Mouse (Mus musculus): ENCODE results near the gene Gm36245. TPM values are rescaled to one million over a fixed set of nuclear protein-coding genes. Genes with fewer than 3 reads are reported as not detected.
"Not testable (repeated sequence)": the region's sequence is repeated elsewhere in the genome, so short reads cannot be mapped to it uniquely, and the experiment has no call there.

Gm36245 gene
- not detected for total RNA-seq (2021)
- long read RNA-seq, experiment 1: 0 reads
- long read RNA-seq, experiment 2: 0 reads

DNA sequence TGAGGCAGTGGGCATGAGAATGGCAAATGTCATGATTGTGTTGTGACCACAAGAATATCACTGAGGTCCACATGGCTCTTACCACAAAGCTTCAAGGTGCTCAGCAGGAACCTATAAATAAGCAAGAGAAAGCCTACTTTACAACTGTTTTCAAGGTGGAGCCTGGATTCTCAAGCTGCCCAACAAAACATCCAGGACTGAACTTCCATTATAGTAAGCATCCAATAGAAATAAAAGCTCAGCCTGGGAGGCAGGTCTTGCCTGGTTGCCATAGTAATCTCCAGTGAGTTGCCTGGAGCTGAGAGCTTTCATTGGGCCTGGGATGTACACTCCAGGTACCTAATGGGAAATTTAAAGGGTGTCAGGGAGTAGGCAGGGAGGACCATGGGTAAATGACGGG lies at the start of gene Gm36245:
Gene Gm36245 (plus strand): TSS at position 301 of the 400 bp plus-strand sequence.
- DNase-seq (ENCODE audit: low spot score in 2 of 2): no peak

DNA sequence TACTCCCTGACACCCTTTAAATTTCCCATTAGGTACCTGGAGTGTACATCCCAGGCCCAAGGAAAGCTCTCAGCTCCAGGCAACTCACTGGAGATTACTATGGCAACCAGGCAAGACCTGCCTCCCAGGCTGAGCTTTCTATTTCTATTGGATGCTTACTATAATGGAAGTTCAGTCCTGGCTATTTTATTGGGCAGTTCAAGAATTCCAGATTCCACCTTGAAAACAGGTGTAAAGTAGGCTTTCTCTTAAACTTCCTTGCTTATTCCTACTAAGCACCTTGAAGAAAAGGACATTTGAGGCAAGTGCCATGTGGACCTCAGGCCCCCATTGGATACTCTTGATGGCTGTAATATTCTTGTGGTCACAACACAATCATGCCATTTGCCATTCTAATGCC lies 37.3 kb upstream of the Gm36245 start, which contains the start of gene 1700025B11Rik:
Gene 1700025B11Rik (minus strand): TSS at position 101 of the 400 bp plus-strand sequence.
- no peak for DNase-seq (ENCODE audit: low spot score in 2 of 2)

DNA sequence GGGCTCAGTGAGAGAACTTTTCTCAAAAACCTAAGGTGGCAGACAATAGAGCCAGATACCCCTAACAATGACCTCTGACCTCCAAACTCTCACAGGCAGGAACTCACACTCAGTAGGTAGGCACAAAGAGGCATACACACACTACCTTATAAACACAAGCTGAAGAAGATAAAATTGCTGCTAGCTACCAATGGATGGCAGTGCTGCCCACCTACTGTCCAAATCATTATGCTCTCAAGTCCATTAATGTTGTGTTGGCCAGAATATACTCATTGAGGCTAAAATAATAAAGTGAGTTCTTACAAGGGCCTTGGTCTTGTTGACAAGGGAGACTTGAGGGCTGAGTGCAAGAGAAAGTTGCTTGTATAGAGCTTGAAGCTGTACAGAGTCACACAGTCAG lies 35.8 kb upstream of the Gm36245 start:
- no peak for DNase-seq (ENCODE audit: low spot score in 2 of 2)

DNA sequence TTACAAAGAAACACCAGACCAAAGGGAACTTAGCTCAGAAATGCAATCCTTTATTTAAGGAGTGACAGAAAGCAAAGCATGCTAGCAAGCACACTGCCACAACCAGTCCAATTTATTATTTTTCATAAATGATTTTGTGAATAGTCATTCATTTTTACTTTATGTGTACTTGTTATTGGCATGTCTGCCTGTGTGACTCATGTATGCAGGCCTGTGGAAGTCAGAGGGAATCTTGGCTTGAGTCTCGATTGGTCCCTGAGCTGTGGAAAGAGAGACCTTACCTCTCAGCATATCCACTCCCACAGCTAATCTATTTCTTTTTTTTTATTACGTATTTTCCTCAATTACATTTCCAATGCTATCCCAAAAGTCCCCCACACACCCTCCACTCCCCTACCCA lies 20.3 kb upstream of the Gm36245 start:
- no peak for DNase-seq (ENCODE audit: low spot score in 2 of 2)

DNA sequence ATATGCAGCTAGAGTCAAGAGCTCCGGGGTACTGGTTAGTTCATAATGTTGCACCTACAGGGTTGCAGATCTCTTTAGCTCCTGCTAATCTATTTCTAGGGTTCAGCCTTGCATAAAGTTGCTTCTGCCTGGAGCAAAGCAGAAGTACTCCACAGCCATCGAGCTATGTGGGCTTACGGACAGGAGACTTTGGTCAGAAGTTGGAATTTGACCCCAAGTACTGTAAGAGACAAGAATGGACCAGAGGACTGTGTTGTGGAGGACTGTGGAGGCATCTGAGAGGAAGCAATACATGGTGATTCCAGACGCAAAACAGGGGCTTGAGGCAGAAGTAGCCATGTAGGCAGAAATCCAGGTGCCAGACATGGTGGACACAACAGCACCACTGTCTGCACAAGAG lies 19.7 kb upstream of the Gm36245 start:
- no peak for DNase-seq (ENCODE audit: low spot score in 2 of 2)

DNA sequence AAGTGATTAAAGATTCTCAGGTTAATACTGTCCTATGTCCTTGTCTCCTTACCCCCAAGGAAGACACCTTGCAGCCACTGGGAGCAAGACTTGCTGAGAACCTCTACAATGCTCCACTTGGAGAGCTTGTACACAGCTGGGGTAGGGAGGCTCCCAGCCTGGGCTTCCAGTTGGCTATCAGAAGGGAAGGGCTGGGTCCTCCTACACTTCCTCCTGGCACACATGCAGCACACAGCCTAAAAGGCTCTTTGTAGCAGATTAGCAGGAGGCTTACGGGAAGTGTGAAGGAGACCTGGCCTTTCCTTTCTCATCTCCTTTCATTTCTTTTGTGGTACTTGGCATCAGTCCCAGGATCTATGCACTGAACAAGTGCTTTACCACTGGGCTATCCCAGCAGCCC lies 17.4 kb upstream of the Gm36245 start:
- peak in 1 of 2 experiments; percentile 16 for DNase-seq (ENCODE audit: low spot score in 2 of 2)

DNA sequence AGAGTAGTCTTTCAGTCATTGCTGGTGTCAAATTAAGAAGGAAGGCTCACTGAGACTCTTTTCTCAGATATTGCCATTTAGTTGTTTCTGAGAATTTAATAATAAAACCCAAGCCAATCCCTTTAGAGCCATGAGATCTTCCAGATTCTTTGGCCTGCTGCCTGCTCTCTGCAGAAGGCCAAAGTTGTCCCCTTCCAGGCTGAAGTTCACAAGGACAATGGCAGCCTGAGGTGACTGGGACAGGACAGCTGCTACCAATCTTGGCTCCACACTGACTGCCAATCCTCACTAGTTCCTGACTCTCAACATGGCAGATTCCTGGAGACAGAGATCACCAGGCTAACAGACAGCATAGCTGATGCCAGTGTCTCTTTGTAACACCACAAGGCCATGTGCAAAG lies 12.0 kb upstream of the Gm36245 start:
- no peak for DNase-seq (ENCODE audit: low spot score in 2 of 2)

DNA sequence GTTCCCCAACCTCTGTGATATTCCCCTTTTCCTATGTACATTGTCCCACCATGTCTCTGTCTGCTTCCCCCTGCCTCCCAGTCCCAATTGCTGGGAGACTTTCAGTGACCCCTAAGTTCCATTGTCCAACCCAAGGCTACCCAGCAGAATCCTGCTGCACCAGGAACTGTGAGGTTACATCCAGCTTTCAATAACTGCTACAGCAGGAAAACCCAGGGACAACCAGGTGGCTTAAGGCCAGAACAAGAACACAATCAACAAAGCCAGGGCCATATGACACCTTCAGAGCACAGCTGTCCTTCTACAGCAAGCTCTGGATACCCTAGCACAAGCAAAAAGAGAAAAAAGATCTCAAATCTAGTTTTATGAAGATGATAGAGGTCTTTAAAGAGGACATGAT lies 10.1 kb upstream of the Gm36245 start:
- no peak for DNase-seq (ENCODE audit: low spot score in 2 of 2)

DNA sequence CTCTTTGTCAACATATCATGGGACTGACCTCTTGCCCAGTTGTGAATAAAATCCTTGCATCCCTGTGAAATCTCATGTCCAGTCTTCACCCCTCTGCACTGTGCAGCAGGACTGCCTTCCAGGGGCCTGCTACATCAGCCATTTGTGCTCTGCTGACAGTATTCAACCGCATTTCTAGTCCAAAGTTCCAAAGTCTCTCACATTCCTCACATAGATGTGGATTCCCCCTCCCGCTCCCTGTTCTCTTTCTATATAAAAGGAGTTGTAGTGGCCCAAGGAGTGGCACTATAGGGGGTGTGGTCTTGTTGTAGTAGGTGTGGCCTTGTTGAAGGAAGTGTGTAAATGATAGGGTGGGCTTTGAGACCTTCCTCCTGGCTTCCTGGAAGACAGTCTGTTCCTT lies 8.2 kb upstream of the Gm36245 start:
- DNase-seq (ENCODE audit: low spot score in 2 of 2): no peak

DNA sequence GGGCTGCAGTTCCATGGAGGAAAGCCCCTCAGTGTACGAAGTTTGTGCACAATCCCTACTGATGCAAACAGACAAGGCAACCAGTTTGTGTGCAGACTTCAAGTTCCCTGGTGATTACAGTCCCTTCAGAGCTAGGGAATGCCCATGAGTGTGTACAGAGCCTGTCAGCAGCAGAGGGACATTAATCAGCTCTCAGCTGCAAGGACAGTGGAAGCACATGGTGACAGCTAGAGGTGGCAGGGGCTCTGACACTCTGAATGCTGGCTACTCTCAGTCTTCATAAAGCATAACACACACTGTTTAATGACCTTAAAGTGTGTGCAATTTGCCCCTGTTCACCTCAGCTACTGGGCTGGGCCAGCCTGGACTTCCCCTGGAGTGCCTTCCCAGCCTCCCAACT lies 5.5 kb upstream of the Gm36245 start:
- DNase-seq (ENCODE audit: low spot score in 2 of 2): no peak

DNA sequence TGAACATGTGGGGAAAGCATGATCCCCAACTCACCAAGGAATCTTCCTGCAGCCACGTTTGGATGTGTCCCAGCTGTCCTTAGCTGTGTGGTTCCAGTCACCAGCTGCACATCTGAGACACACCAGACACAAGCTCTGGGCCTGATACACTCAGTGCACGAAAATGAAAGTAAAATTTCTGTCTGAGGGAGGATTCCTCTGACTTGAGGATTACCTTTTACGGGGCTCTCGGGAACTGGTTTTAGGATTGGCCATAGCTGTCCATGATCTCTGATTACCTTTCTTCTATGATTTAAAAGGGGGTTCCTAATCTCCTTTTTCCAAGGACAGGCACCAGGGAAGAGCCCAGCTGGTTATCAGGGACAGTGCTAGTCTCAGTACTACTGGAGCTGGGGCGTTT lies 3.1 kb upstream of the Gm36245 start, which contains the start of gene Apol10b:
Gene Apol10b (minus strand): TSS at position 165 of the 400 bp plus-strand sequence.
- DNase-seq (ENCODE audit: low spot score in 2 of 2): no peak

DNA sequence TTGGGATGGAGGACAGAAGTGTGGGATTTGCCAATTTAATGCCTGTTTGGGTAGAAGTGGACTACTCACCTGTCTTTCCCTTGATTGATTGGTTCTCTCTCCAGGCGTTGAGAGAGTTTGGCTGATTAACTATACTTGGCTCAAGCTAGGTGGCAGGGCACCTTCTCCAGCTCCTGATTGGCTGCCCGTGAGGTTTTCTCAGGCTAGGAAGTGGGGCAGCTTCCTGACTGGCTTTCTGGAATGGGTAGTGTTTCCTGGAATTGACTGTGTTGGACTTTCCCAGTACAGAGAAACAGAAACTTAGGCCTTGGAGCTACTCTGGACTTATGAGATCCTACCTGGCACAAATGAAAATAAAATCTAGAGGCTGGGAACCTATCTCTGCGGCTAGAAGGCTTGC lies 629 bp upstream of the Gm36245 start:
- no peak for DNase-seq (ENCODE audit: low spot score in 2 of 2)

DNA sequence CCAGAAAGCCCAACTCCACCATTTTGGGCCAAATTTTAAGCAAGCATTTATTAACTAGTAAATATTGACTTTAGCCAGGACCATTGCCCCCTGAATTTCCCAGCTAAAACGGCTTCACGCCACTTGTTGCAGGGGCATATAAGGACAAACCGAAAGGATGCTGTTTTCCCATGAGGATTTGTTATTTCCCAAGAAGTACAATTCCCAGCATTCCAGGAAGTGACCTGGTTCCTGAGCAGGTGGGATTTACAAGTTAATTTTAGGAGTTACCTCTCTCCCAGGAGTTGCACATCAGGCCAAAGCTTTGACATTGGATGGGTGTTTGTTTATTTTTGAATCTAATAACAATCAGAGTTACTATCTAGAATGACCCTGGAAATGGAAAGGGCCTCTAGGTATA lies 7.0 kb downstream of the Gm36245 start:
- no peak for DNase-seq (ENCODE audit: low spot score in 2 of 2)

DNA sequence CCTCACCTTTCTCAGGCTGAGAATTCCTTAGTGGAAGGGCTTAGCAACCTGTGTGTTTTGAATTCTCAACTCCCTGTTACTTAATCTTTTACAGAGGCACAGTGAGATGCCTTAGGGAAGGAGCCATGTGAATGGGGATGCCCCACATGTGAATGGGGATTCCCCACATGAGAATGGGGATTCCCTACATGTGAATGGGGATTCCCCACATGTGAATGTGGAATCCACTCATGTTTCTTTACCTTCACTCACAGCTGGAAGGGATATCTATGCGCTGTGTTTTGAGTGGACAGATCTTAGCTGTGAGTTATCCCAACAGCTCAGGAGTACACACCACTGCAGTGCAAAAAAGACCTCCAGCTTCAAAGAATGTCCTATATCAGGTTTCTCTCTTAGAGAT lies 25.7 kb downstream of the Gm36245 start:
- DNase-seq (ENCODE audit: low spot score in 2 of 2): no peak

DNA sequence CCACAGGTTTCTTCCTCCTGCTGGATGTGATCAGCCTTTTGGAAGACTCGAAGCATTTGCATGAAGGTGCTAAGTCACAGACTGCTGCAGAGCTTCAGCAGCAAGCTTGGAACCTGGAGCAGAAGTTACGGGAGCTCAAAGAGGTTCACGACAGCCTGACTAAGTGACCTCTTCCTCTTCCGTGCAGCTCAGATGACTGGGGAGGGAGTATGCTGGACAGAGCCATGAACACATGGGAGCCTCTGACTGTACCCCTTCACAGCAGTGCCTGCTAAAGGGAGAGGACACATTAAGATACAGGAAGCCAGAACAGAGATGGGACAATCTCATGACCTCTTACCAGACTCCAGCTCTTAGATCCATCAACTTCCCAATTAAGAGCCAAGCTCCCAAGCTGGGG lies 27.4 kb downstream of the Gm36245 start:
- DNase-seq (ENCODE audit: low spot score in 2 of 2): not testable (repeated sequence)

DNA sequence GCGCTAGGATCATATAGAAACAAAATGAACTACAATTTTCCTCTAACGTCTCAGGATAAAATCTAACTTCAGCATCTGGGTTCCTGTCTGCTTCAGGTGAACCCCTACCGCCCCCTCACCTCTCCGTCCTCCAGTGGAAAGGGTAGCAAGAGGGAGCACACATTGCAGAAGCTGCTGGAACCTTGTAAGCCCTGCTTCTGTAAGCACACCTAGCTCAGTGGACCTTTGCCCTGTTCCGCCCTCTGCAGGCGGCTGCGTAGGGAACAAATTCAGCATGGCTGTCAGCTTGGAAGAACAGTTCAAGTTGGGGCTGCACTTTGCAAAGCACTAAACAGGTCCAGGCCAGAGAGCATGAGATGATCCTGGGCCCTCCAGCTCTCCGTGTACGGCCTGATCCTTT lies 29.6 kb downstream of the Gm36245 start:
- DNase-seq (ENCODE audit: low spot score in 2 of 2): not testable (repeated sequence)

DNA sequence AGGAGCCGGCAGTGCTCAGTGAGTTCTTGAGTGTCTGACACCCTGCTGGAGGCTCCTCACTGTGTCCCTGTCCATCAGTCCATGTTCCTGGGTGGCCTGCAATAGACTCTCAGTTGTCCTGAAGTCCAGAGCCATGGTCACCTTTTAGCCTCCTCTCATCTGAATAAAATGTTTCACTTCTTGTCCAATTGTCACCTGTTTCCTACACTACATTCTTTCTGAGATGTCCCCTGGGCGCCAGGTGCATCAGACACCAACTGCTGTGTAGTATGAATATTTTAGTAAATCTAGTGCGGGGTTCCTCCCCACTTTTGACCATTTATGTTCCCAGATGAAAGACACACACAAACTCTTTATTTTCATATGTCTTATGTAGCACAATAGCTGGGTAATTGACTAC lies 30.8 kb downstream of the Gm36245 start:
- DNase-seq (ENCODE audit: low spot score in 2 of 2): not testable (repeated sequence)

DNA sequence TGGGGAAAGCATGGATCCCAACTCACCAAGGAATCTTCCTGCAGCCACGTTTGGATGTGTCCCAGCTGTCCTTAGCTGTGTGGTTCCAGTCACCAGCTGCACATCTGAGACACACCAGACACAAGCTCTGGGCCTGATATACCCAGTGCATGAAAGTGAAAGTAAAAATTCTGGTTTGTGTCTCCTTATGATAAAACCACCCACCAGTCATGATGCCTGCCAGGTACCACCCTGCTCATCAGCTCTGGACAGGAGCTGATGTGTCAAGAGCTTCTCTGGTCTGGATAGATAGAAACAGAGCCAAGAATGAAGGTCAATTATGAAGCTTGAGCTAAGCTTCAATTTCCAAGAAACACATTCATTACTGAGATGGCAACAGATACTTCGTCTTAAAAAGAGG lies 44.1 kb downstream of the Gm36245 start, which contains the start of gene Apol11b:
Gene Apol11b (minus strand): TSS at position 111 of the 400 bp plus-strand sequence.
- DNase-seq (ENCODE audit: low spot score in 2 of 2): not testable (repeated sequence)

DNA sequence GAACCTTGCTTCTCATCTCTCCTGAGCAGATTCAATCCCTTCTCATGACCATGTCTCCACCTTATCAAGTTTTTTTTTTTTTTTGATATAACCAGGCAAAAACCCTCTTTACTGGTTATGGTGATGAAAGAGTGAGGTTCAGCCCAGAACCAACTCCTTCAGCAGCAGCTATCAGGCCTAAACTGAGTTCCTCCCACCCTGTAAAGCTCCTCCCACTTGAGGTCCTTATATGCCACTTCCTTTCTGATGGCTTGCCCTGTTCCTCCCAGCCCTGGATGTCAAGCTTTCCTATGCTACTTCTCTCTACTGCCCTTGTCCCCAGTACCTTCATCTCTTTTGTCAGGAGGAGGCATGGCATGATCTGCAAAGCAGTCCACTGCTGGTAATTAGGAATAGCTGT lies 52.1 kb downstream of the Gm36245 start:
- DNase-seq (ENCODE audit: low spot score in 2 of 2): not testable (repeated sequence)

Other genes starting within 250 kb of the Gm36245 start
- not detected for gene Apol7a, start 200.1 kb upstream of the Gm36245 start, total RNA-seq (2021)
- gene Apol9a, start 188.1 kb upstream of the Gm36245 start, total RNA-seq (2021): not detected
- gene Apol7b, start 151.8 kb upstream of the Gm36245 start, total RNA-seq (2021): not detected
- gene Apol10a, start 122.2 kb upstream of the Gm36245 start, total RNA-seq (2021): not detected
- gene Apol11a, start 91.0 kb upstream of the Gm36245 start, total RNA-seq (2021): not detected
- not detected for gene Apol7c, start 65.9 kb upstream of the Gm36245 start, total RNA-seq (2021)
- not detected for gene 1700025B11Rik, start 37.4 kb upstream of the Gm36245 start, total RNA-seq (2021)
- not detected for gene Apol10b, start 3.1 kb upstream of the Gm36245 start, total RNA-seq (2021)
- gene Apol11b, start 44.0 kb downstream of the Gm36245 start, total RNA-seq (2021): not detected
- gene Apol7e, start 99.6 kb downstream of the Gm36245 start, total RNA-seq (2021): not detected
- gene Apol9b, start 129.8 kb downstream of the Gm36245 start, total RNA-seq (2021): not detected
- gene Apol8, start 157.7 kb downstream of the Gm36245 start, total RNA-seq (2021): 1 to 10 TPM in 1 of 2 experiments, under 1 TPM in 1; 0.97 to 1.6 TPM
- 10 to 100 TPM; 80.9 to 86.7 TPM for gene Myh9, start 242.9 kb downstream of the Gm36245 start, total RNA-seq (2021)